Mouse (Mus musculus) heart, adult 11 months (tissue): ENCODE measurements around the gene Eif4a1.

Source experiments
- DNase-seq: peaks from one replicate; pipeline ENCODE4 v3.0.0; 2022

The Eif4a1 gene

GRCm38 (mm10) chr11:69698574-69698973 is 26.4 kb upstream of the Eif4a1 start:
- DNase-seq = no peak

GRCm38 (mm10) chr11:69697396-69697795 is 25.2 kb upstream of the Eif4a1 start:
- peak; percentile 72 for DNase-seq

DNA sequence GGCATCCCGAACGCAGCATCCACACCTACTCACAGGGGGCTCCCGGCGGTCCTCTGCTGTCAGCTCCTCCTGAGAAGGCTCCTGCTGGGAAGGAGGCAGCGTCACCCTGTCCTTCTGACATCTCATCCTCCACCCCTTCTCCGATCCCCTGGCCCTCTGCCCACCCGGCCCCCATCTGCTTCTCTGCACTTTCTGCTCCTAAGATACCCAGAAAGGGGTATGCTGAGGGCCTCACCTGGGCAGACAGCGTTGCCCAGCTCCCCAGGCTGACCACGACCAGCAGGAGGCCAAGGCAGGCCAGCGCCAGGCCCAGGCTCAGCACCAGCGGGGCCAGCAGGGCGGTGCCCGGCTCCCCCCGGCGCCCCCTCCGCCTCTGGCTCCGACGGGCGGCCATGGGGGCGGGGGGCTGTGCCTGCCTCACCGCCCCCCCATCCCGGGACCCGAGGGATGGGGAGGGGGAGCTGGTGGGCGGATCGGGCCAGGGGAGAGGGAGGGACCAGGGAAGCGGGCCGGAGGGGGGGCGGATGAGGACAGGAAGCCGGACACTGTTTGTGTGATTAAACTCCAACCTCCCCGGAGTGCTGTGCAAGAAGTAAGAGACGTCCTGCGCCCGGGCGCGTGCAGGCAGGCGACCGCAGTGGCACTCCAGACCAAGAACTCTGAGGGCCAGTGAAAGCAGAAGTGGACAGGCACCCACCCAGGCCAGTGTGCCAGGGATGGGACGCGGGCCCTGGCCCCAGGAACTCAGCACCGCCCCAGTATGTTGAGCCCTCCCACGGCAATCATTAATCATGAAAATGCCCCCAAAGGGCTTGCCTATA is 23.3 kb upstream of the Eif4a1 start, which contains the start of the genes Tnfsf12 and Tnfsfm13:
TSS of gene Tnfsf12 (minus strand) at position 489 of the 821 bp plus-strand sequence.
TSS of gene Tnfsfm13 (minus strand) at position 738 of the 821 bp plus-strand sequence.
- DNase-seq = peak; percentile 99

- no peak for DNase-seq
Measured at GRCm38 (mm10) chr11:69695046-69695360, 22.8 kb upstream of the Eif4a1 start.

- DNase-seq = peak; percentile 93
Measured at GRCm38 (mm10) chr11:69693421-69693965, 21.3 kb upstream of the Eif4a1 start.

GRCm38 (mm10) chr11:69692863-69693262 is 20.6 kb upstream of the Eif4a1 start:
- DNase-seq = peak; percentile 92

DNA sequence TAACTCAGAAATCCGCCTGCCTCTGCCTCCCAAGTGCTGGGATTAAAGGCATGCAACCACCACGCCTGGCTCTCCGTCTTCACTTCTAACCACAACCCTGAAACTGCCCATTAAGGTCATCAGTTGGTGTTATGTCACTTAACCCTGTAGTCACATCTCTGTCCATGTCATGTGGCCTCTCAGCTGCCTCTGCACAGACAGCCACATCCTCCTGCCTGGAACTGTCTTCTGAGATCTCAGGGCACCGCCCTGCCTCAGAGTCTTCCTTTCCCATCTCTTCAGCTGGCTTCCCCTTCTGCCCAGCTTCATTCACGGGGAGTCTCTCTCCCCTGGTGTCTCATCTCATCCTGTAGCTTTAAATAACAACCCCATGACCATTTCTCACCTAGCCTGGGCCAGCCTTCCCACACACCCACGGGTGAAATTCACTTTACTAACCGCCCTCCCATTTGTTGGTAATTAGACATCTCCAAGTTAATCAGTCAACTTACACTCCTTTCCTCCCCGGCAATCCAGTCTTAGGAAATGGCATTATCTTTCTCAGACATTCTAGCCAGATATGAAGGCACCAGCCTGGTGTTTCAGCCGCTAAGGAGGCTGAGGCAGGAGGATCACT is 20.1 kb upstream of the Eif4a1 start:
- DNase-seq = peak; percentile 98

- DNase-seq = peak; percentile 90
Measured at GRCm38 (mm10) chr11:69689891-69690290, 17.7 kb upstream of the Eif4a1 start.

DNA sequence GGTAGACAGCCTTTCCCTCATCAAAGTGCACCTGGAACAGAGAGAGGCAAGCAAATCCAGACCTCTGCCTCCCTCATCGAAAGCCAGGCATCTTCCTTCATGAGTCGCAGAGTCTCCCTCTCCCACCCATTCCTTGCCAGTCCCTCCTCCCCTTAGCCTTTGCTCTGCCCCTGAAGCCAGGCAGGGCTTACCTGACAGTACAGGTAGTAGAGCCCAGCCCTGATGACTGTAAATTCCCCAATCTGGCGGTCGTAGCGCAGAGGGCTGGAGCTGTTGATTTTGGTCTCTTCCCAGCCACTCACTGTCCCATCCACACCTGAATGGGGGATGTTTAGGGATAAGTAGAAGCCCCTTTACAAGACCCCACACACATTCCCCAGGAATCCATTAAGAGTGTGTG is 14.8 kb upstream of the Eif4a1 start:
- peak; percentile 90 for DNase-seq

- DNase-seq = peak; percentile 99
Measured at GRCm38 (mm10) chr11:69686377-69686776, 14.2 kb upstream of the Eif4a1 start.

- peak; percentile 100 for DNase-seq
Measured at GRCm38 (mm10) chr11:69685526-69686148, 13.4 kb upstream of the Eif4a1 start, which contains the start of gene Tnfsf13. Gene Tnfsf13, minus strand, starts transcription at chr11:69685784.

- no peak for DNase-seq
Measured at GRCm38 (mm10) chr11:69684936-69685335, 12.7 kb upstream of the Eif4a1 start.

GRCm38 (mm10) chr11:69684128-69684745 is 12.0 kb upstream of the Eif4a1 start:
- peak; percentile 95 for DNase-seq

GRCm38 (mm10) chr11:69683576-69683975 is 11.4 kb upstream of the Eif4a1 start:
- DNase-seq = peak; percentile 91

DNA sequence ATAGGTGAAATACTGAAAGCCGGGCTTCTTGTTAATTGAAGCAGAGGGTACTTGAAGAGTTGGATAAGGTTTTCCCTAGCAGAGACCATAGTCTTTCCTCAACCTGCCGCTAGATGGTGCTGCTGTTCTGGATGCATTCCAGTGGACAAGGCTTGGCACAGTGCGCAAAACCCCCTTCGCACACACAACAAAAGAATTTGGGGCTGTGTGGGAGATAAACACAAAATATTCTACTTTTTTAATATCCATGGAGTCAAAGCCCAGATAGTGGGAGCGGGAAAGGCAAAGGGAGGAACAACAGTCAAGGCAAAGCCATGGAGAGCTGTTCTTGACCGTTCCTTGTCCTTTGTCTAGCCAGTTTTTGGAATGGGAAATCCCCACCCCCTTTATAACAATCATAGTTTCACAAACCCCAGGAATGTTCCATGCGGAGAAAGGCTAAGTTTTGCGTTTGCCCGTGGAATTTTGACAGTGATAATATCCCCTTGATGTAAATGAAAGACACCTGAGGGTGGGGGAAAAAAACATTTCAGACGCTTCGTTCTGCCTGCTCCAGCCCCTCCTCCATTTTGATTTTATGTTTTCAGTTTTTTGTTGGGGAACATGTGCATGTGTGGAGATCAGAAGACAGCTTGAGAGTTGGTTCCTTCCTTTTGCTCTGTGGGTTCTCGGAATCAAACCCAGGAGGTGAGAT is 10.8 kb upstream of the Eif4a1 start:
- peak; percentile 98 for DNase-seq

- no peak for DNase-seq
Measured at GRCm38 (mm10) chr11:69682209-69682839, 10.1 kb upstream of the Eif4a1 start.

- peak; percentile 100 for DNase-seq
Measured at GRCm38 (mm10) chr11:69681314-69682208, 9.3 kb upstream of the Eif4a1 start, which contains the start of gene Senp3. Gene Senp3, minus strand, starts transcription at chr11:69682084.

DNA sequence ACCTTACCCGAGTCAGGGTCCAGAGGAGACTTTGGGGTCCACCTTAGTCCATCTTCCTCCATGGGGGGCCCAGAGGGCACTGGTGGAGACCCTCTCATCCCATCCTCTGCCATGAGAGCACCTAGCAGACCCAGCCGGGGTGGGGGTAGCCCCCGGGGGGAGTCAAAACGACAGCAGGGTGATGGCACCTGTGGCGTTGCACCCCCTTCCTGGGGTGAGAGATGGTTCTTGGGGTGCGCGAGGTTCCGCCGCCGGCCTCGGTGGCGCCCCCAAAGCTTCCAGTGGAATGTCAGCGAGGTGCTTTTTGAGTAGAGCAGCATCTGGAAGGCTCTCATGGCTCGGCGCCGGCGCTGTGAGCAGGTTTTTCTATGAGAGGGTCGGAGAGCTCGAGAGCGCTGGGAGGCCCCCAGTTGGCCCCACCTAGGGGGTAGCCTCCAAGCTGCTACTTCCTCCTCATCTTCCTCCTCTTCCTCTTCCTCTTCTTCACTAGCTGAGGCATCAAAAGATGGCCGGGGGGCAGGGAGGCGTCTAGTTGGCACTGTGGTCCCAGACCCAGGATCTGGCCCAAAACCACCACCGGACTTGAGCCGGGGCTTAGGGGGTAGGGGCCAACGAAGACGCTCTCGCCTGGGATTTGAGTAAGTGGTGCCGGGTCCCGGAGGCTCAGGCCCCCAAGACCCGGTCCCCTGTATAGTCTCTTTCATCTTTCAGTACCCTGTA is 8.1 kb upstream of the Eif4a1 start:
- peak; percentile 94 for DNase-seq

- DNase-seq = no peak
Measured at GRCm38 (mm10) chr11:69679144-69679543, 6.9 kb upstream of the Eif4a1 start.

DNA sequence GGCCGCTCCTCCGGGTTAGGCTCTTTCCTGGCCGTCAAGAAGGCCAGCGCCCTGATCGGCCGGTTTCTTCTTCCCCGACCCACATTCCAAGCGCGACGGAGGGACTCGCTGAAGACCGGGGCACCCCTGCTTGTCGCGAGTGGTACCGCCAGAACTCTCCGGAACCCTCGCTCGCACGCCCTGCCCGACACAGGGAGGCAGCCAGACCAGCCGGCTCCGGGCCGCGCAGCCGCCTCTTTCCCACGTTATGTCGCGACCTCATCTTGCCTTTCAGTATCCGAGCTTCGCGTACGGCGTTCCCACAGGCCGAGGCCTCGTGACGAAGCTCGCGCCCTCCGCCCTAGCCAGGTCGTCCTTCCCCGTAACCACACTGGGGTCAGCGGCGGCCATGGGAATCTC is 498 bp downstream of the Eif4a1 start:
- DNase-seq = no peak
